Mouse (Mus musculus) embryonic facial prominence, embryonic 12.5 days (tissue): ENCODE measurements around the gene Sergef. TPM values are rescaled to one million over a fixed set of nuclear protein-coding genes. Genes with fewer than 3 reads are reported as not detected.

Source experiments
- ATAC-seq: fragments of 200-750 bp; cut with Nextera tagmentation; 2 replicates; pipeline ENCODE4 v1.8.0; 2017; ENCODE audit not compliant: insufficient number of reproducible peaks, insufficient read depth, low FRiP score, low TSS enrichment
- H3K27ac ChIP-seq: fragments of 300-500 bp; sonication (generic); 2 replicates; pipeline ENCODE4 v1.5.1; 2016; ENCODE audit warnings: mild to moderate bottlenecking
- H3K27me3 ChIP-seq: fragments of 300-500 bp; sonication (generic); 2 replicates; pipeline ENCODE4 v1.6.1; 2016; ENCODE audit warnings: mild to moderate bottlenecking, moderate library complexity
- H3K36me3 ChIP-seq: fragments of 300-500 bp; sonication (generic); 2 replicates; pipeline ENCODE4 v1.6.1; 2016; ENCODE audit warnings: mild to moderate bottlenecking
- H3K4me1 ChIP-seq: fragments of 300-500 bp; sonication (generic); 2 replicates; pipeline ENCODE4 v1.6.1; 2016
- H3K4me2 ChIP-seq: fragments of 300-500 bp; sonication (generic); replicated peaks from 2 replicates; pipeline ENCODE4 v1.6.1; 2016; ENCODE audit warnings: mild to moderate bottlenecking, moderate library complexity
- H3K4me3 ChIP-seq: fragments of 300-500 bp; sonication (generic); 2 replicates; pipeline ENCODE4 v1.5.1; 2016; ENCODE audit warnings: mild to moderate bottlenecking
- H3K9ac ChIP-seq: fragments of 300-500 bp; sonication (generic); 2 replicates; pipeline ENCODE4 v1.6.1; 2016; ENCODE audit warnings: mild to moderate bottlenecking, moderate library complexity
- H3K9me3 ChIP-seq: fragments of 300-500 bp; sonication (generic); 2 replicates; pipeline ENCODE4 v1.6.1; 2016; ENCODE audit warnings: mild to moderate bottlenecking, moderate library complexity
- WGBS: fragments of 180-500 bp; shearing (Covaris S2); methylation state at CpG from one replicate; pipeline ENCODE4 v1.1.7; 2016; 5-methylcytosine and 5-hydroxymethylcytosine counted together
- polyA plus RNA-seq: library from polyadenylated mRNA; unstranded; fragments of >200 nt; fragmentation: Nextera tagmentation; extraction: Ambion mirVana; gene quantifications from 2 replicates; pipeline ENCODE4 v1.2.1, GENCODE M21; 2016

The Sergef gene
- polyA plus RNA-seq, 1 experiment from 2014 or later = 14.1 TPM

DNA sequence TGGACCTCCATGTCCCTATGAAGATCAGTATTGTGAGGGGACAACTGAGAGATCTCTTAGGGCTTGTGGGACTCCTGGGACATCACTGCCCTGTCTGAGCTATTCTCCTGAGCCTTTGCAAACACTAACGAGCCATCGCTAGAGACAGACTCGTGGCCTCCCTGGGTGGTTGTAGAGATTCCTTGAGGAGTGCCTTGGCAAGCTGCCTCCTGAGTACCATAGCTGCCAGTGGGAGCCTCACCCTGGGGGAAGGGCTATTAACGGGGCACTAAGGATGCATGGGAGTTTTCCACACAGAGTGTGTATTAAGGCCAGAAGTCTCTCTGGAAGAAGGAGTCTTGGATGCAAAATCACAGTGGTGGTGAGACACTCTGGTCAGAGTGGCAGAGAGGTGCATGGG is 214.6 kb downstream of the Sergef start:
- Histone ChIP-seq H3K27ac (no peak overlapping the region), H3K27me3 (peaks cover 4% of the 10 kb centered on the region; the same call in 1 of the 2 replicates), H3K4me2 (no peak overlapping the region), H3K9ac (no peak overlapping the region), H3K4me1 (no peaks in the 10 kb centered on the region), H3K9me3 (no peaks in the 10 kb centered on the region; the same call in 1 of the 2 replicates), H3K4me3 (no peak overlapping the region), H3K36me3 (no peaks in the 10 kb centered on the region)
- no peak for ATAC-seq
- 78% methylated on average over 4 of the region's 4 CpGs for WGBS

DNA sequence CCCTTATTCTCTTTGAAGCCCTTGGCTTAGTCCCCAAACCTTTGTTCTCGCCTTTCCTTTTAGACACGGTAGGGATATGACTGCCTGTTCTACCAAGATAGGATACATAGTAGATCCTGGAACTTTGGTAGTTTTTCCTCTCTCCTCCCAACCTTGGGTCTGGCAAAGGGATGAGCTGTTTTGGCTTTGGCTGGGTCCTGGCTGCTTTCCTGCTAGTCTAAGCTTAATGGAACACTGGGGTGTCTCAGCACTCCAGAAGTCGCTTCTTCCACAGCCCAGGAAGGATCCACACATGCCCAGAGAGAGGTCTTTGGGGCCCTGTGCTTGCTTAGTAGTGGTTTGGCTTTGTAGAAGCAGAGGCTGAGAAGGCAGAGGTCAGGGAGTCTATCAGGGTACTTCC is 215.7 kb downstream of the Sergef start:
- Histone ChIP-seq H3K36me3 (no peaks in the 10 kb centered on the region), H3K4me1 (no peaks in the 10 kb centered on the region), H3K4me2 (no peak overlapping the region), H3K4me3 (no peak overlapping the region), H3K9me3 (no peaks in the 10 kb centered on the region; the same call in 1 of the 2 replicates), H3K27ac (no peak overlapping the region), H3K9ac (no peak overlapping the region), H3K27me3 (peaks cover 4% of the 10 kb centered on the region; the same call in 1 of the 2 replicates)
- ATAC-seq = no peak
- WGBS = 79% methylated on average over 3 of the region's 3 CpGs

DNA sequence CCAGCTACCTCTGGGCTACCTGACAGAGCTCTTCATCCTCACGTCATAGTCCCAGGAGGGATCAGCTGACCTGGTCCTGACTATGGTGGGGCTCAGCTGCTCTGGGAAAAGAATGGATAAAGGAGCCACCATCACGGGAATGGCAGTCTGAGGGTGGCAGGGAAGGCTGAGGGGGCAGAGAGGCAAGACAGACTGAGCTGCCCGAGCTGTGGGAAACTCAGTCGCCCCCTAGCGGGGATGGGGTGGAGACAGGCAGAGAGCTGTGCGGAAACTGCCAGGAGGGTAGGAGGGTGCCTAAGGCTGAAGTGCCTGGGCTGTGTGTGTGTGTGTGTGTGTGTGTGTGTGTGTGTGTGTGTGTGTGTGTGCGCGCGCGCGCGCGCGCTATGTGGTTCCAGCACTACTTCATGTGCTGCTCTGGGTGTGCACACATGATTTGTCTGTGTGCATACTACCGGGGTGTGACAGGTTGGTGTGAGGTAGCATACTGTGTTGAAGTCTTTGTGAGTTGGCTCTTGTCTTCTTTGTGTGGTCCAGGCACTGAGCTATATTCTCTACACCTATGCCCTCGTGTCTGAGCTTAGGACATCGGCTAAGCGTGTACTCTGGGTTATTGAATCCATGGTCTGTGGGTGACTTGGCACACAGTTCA is 216.7 kb downstream of the Sergef start:
- Histone ChIP-seq H3K4me2 (no peak overlapping the region), H3K27me3 (peaks cover 4% of the 10 kb centered on the region; the same call in 1 of the 2 replicates), H3K9me3 (no peaks in the 10 kb centered on the region; the same call in 1 of the 2 replicates), H3K36me3 (no peaks in the 10 kb centered on the region), H3K4me3 (no peak overlapping the region), H3K4me1 (no peaks in the 10 kb centered on the region), H3K9ac (no peak overlapping the region), H3K27ac (no peak overlapping the region)
- 58% methylated on average over 18 of the region's 18 CpGs for WGBS
- no peak for ATAC-seq

DNA sequence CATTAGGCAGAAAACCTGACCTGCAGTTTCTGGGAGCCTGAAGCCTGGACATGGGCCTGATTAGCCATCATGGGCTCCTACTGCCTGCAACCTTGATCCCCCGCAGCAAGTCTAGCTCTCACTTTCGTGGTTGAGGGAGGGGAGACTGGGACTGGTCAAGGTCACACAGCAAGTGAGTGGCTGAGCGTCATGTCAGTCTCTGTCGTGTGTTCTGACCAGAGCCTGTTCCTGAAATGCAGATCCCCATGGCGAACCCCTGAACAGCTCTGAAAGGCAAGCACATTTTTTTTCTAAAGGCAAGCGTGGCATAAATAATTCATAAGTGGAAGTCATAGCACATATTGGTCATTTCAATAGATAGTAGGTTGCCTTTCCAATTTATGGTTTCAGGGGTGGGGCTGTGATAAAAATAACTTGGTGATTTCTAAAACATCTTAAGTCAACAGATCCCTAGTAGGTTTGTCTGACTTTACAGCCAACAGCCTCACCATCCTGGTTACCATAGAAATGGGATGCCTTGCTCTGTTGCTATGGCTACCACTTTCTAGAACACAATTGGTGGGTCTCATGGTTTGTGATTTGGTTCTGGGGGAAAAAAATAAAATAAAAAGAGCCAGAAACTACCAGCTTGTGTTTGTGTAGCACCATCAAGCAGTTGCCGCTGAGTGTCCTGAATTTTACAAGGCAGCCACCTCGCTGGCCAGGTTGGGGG is 217.4 kb downstream of the Sergef start:
- Histone ChIP-seq H3K4me1 (no peaks in the 10 kb centered on the region), H3K27me3 (peaks cover 4% of the 10 kb centered on the region; the same call in 1 of the 2 replicates), H3K4me3 (no peak overlapping the region), H3K9ac (no peak overlapping the region), H3K4me2 (no peak overlapping the region), H3K9me3 (no peaks in the 10 kb centered on the region; the same call in 1 of the 2 replicates), H3K27ac (no peak overlapping the region), H3K36me3 (no peaks in the 10 kb centered on the region)
- WGBS = 75% methylated on average over 8 of the region's 8 CpGs
- no peak for ATAC-seq

DNA sequence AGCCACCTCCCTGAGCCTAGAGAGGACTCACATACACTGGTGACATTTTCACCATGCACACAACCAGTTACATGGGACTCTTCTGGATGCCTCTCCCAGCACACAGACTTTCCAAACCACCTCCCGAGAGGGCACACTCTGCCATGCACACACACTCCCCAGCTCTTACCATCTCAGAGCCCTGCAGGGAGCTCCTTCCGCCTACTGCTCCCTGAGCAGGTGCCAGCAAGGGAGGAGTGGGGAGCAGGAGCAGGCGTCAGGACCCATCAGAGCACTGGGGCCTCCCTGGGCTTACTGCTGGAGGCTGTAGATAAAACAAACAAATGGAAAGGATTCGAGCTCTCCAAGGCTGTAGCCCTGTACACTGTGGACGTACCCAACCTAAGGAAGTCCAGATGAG is 218.1 kb downstream of the Sergef start:
- Histone ChIP-seq H3K4me1 (no peaks in the 10 kb centered on the region), H3K4me2 (no peak overlapping the region), H3K27me3 (peaks cover 4% of the 10 kb centered on the region; the same call in 1 of the 2 replicates), H3K27ac (no peak overlapping the region), H3K36me3 (no peaks in the 10 kb centered on the region), H3K4me3 (no peak overlapping the region), H3K9ac (no peak overlapping the region), H3K9me3 (no peaks in the 10 kb centered on the region; the same call in 1 of the 2 replicates)
- ATAC-seq = no peak
- 36% methylated on average over 5 of the region's 5 CpGs for WGBS

DNA sequence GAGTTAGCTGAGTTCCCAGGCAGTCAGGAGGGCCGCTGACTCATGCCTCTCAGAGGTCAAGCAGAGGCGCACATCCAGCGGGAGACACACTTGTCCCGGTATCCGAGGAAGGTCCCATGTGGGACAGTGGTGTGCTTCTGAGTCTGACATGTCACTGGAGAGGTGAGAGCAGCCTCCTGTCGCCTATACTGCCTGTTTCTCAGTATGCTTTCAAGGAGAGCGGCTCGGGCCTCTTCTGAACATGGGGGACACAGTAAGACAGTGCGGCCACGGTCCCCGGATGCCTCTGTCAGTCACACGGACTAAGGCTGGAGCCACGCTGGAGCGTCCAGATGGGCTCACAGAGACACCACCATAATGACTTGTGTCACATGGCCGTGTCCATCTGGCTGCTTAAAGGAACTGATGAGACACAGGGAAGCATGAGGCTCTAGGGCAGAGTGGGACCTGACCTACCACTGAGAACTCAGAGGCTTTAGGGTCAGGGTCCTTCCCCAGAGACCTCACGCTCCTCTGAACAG is 221.4 kb downstream of the Sergef start:
- no peaks in the 10 kb centered on the region for H3K9me3 ChIP-seq
- H3K4me1 ChIP-seq = no peaks in the 10 kb centered on the region
- no peak overlapping the region for H3K4me3 ChIP-seq
- no peaks in the 10 kb centered on the region for H3K36me3 ChIP-seq
- no peak overlapping the region for H3K9ac ChIP-seq
- no peak for ATAC-seq
- H3K27ac ChIP-seq = no peak overlapping the region
- no peak overlapping the region for H3K4me2 ChIP-seq
- WGBS = 76% methylated on average over 16 of the region's 16 CpGs
- H3K27me3 ChIP-seq = 0 out of 2 replicates have a peak, but pooled peaks cover 5% of the 10 kb centered on the region

DNA sequence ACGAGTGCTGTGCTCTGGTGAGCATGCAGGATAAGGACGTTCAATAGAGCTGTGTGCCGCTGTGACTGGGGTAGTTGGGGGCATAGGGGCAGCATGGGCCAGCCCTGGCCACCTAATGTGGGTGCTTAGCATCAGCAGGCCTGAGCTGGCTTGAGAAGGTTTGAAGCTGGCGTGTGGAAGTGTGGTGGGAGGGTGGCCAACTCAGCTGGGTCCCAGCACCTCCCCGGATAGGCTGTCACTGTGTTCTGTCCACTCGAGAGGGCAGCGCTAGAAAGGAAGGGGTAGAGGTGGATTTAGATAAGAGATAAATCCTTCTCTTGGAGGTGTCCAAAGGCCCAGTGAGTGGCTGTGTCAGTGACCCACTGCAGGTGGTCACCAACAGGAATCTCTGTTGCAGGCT is 222.1 kb downstream of the Sergef start:
- Histone ChIP-seq H3K27ac (no peak overlapping the region), H3K9ac (no peak overlapping the region), H3K4me3 (no peak overlapping the region), H3K36me3 (no peaks in the 10 kb centered on the region), H3K27me3 (0 out of 2 replicates have a peak, but pooled peaks cover 5% of the 10 kb centered on the region), H3K4me1 (no peaks in the 10 kb centered on the region), H3K9me3 (no peaks in the 10 kb centered on the region), H3K4me2 (no peak overlapping the region)
- WGBS = 71% methylated on average over 7 of the region's 7 CpGs
- no peak for ATAC-seq

DNA sequence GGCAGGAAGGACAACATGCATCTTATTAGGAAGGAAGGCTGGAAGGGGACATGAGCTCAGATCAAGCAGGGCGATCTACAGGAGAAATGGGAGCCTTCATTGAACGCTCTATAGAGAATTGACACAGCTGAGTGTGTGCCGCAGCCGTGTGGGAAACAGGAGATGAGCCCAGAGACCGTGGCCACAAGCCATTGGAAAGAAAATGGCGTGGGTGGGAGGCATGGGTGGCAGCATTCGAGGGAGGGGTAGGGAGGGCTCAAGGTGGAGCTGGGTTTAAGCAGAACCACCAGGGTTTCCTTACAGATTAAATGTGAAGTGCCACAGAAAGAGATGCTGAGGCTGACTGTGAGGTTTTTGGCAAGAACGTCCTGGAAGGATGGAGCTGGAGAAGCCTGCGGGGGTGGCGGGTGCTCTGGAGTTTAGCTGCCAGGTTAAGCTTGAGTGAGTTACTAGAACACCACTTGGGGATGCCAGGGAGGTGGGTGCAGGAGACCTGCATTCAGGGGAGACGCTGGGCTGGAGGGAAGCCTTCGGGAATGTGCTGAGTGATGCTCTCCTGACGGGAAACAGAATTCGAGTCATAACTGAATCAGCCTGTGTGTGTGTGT is 223.7 kb downstream of the Sergef start:
- 67% methylated on average over 14 of the region's 14 CpGs for WGBS

DNA sequence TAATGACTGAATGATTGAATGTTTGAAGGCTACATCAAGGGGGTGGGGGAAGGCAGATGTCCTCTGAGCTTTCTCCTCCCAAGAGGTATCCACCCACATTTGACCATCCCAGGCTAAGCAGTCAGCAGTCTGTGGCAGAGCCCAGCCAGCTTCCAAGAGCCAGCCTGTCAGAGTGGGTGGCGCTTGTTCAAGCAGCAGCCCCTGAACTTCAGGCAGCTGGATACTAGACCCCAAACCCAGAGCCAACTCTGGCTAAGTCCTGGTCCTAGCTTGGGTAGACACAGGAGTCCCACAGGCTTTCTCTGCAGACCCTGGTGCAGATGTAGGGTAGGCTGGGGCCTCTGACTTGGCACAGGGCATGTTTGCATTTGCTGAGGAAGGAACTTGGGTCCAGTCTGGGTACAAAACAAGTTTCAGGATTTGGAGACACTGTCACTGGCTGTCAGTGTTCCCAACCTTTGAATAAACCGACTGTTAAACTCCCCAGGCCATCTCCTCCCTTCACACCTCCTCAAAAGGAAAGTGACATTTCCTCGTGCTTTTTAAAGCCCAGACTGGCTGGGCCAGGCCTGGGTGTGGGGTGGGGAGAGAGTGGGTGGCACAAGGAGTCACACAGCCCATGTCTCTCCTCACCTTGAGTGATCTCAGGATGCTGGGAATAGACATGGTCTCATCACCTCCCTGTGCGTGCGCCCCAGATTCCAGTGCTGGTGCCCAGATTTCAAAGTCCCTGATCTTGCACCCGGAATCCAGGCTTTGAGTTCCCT is 225.5 kb downstream of the Sergef start:
- H3K9ac ChIP-seq = no peak overlapping the region
- H3K36me3 ChIP-seq = no peaks in the 10 kb centered on the region
- H3K9me3 ChIP-seq = no peaks in the 10 kb centered on the region
- no peak overlapping the region for H3K4me3 ChIP-seq
- no peak overlapping the region for H3K27ac ChIP-seq
- no peak overlapping the region for H3K4me2 ChIP-seq
- ATAC-seq = no peak
- H3K27me3 ChIP-seq = 0 out of 2 replicates have a peak, but pooled peaks cover 5% of the 10 kb centered on the region
- no peaks in the 10 kb centered on the region for H3K4me1 ChIP-seq
- WGBS = 69% methylated on average over 6 of the region's 6 CpGs

More for the DNA sequence above, 223.7 kb downstream of the Sergef start:
- ATAC-seq = no peak
- no peak overlapping the region for H3K9ac ChIP-seq
- H3K27me3 ChIP-seq = 0 out of 2 replicates have a peak, but pooled peaks cover 5% of the 10 kb centered on the region
- no peak overlapping the region for H3K4me3 ChIP-seq
- H3K4me1 ChIP-seq = no peaks in the 10 kb centered on the region
- H3K4me2 ChIP-seq = no peak overlapping the region
- H3K27ac ChIP-seq = no peak overlapping the region
- no peaks in the 10 kb centered on the region for H3K9me3 ChIP-seq
- H3K36me3 ChIP-seq = no peaks in the 10 kb centered on the region

DNA sequence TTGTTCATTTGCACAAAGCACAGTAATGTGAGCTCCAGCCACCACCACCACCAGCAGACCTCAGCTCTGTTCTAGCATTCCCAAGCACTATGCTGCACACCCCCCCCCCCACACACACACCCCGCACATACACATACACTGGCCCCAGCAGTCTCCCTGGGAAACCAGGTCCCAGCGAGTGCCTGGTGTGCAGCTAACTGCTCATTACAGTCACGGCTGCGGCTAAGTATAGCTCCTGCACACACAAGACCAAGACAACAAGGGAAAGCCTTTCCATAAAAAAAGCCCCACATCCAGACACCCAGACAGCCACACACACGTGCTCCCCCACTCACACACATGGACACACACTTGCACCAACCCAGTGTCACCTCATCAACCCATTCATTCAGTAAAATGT is 226.8 kb downstream of the Sergef start:
- 70% methylated on average over 5 of the region's 5 CpGs for WGBS
- Histone ChIP-seq H3K27ac (no peak overlapping the region), H3K9ac (no peak overlapping the region), H3K36me3 (no peaks in the 10 kb centered on the region), H3K9me3 (no peaks in the 10 kb centered on the region), H3K4me2 (no peak overlapping the region), H3K4me1 (no peaks in the 10 kb centered on the region), H3K27me3 (0 out of 2 replicates have a peak, but pooled peaks cover 5% of the 10 kb centered on the region), H3K4me3 (no peak overlapping the region)
- no peak for ATAC-seq

DNA sequence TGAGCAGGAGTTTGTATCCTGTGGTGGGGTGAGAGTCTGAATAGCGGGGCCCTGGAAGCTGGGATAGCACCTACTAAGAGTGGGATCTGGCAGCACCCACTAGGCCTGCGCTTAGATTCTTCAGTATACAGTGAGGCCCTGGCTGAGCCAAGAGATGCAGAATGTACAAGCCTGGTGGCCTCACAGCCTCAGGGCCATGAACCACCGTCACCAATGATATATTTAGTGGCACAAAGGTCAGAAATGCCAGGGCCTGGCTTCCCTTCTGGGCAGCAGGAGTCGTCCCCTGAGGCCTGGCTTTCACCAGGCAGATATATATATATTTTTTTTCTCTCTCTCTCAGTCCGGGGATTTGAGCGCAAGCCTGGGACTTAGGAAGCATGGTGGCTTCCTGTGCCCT is 228.9 kb downstream of the Sergef start:
- no peaks in the 10 kb centered on the region for H3K36me3 ChIP-seq
- H3K9ac ChIP-seq = no peak overlapping the region
- no peak overlapping the region for H3K4me2 ChIP-seq
- H3K27me3 ChIP-seq = 0 out of 2 replicates have a peak, but pooled peaks cover 5% of the 10 kb centered on the region
- ATAC-seq = no peak
- no peaks in the 10 kb centered on the region for H3K9me3 ChIP-seq
- no peak overlapping the region for H3K27ac ChIP-seq
- H3K4me3 ChIP-seq = no peak overlapping the region
- no peaks in the 10 kb centered on the region for H3K4me1 ChIP-seq
- 75% methylated on average over 6 of the region's 6 CpGs for WGBS
